Mouse (Mus musculus) kidney, postnatal 14 days (tissue): ENCODE results near the gene Tep1.

ENCODE experiments used
- DNase-seq: peaks from one replicate; pipeline ENCODE4 v3.0.0; 2022; ENCODE audit warnings: mixed read lengths

The Tep1 gene

DNA sequence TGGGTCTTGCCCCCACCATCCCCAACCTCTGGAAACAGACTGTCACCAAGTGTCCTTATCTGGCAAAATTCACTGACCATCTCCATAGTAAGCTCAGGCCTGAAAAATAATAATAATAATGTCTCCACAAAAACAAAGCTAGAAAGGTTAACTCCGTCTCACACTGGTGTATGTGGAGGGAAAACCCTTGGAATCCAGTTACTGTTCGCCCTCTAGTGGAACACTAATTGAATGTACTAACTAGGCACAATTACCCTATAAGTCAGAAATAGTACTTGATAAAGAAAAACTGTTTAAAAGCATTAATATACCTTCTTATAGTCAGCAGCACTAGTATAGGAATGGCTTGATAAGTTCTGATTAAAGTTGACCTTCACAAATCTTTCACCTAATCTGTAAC, 82.2 kb downstream of the Tep1 start:
- DNase-seq: no peak

DNA sequence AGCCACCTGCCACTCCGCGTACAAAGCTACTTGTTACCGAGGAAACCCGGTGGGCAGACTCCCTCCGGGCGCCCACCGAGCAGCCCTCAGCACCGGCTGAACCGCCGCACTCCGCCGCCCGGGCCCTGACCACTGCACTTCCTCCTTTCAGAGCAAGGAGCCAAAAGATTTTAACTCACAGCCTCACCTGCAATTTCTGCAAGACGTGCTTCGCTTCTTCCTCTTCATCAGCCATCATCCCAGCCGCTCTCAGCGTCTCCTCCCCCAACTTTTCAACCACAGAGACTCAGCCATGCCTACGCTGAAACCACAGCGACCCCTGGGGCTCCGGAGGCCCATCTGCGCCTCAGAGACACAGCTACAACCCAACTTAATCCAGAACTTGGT, 85.1 kb downstream of the Tep1 start, which contains the start of gene Ttc5:
TSS of gene Ttc5 (minus strand) at position 269 of the 387 bp plus-strand sequence.
- peak; percentile 92 for DNase-seq

DNA sequence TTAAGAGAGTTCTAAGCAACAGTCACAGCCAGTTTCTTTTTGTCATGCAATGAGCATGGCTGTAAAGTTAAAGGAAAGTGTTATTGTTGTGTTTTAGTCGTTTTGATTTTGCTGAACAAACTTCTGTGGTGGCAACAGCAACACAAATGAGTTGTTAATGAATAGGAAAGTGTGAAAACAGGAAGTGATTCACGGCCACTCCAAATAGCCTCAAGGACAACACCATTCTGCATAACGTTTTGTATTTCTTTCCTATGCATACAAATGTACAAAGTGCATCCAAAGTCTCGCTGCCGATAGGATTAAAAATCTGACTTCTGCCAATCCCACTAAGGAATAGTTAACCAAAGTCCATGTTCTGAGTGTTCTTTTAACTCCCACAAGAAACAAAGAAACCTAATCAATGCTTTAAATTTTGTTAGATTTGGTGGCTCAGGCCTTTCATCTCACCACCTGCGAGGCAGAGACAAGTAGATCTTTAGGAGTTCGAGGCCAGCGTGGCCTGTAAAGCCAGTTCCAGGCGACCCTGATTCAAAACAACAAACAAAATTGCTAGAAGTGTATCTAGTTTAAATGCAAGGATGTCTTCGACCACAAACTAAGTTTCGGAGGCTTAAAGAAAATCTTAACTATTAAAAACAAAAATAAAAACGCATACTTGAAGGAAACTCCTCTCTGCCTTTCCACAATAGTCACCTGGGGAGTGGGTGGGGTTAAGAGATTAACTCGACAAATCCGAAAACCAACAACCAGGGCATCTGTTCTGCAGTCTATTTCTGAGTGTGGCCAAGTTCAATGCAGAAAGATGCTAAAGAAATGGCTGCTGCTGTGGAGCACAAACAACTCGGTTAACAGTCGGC, 85.7 kb downstream of the Tep1 start:
- DNase-seq: no peak

DNA sequence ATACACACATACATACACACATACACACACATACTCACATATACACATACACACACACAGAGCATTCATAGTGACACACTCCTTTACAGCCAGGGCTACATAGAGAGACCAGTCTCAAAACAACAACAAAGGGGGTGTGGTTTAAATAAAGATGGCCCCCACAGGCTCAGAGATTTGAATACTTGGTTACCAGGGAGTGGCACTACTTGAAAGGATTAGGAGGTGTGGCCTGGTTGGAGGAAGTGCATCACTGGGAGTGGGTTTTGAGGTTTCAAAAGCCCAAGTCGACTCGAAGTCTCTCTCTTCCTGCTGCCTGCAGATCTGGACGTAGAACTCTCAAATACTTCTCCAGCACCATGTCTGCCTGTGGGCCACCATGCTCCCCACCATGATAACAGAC, 88.2 kb downstream of the Tep1 start:
- DNase-seq: no peak
